Mouse (Mus musculus): ENCODE measurements around the gene Vezf1. TPM values are rescaled to one million over a fixed set of nuclear protein-coding genes. Genes with fewer than 3 reads are reported as not detected.

The Vezf1 gene
- 45.0 and 58.4 TPM in 2 replicates for polyA plus RNA-seq (2012; rRNA removed)

DNA sequence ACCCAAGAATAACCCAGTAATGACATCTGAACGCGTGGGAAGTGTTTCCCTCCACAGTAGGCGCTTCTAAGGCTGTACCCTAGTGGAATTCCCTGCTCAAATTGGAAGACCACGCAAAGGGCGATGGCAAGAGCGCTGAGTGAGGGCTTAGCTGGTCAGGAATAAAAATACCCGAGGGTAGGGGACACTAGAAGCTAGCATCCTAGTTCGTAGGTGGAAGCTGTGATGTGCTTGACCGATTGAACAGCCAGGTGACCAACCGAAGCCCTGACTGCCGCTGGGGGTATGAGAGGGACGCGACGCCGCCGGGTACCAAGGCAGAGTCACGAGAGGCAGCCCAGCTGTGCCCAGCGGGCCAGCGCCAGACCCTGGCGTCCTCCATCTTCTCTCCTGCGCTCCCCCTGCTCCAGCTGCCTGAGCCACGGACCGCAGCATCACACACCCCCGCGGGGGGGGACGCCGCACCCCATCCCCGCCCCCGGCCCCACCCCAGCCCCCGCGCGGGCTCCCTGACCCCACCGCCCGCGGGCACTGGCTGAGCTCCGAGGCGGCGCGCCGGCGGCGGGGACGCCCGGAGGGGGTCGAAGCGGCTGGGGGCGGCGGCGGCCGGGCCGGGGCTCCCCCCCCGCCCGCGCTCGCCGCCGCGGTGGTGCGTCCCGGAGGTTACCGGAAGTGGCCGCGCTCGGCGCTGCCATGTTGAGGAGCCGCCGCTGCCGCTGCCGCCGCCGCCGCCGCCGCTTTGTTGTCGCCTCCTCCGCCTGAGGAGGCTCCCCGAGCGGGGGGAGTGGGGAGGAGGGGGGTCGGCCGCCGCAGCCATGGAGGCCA is at the start of gene Vezf1:
Gene Vezf1 (plus strand): TSS at position 694 of the 825 bp plus-strand sequence.
- TF ChIP-seq CTCF (IDR thresholded peaks at IDR 0.05; ENCODE audit: borderline replicate concordance, extremely low read depth, insufficient read depth, insufficient read length), result no peak
- peak; percentile 62 for TF ChIP-seq POLR2A (IDR thresholded peaks at IDR 0.05; ENCODE audit: borderline replicate concordance, extremely low read depth, insufficient read depth, insufficient read length, poor library complexity, severe bottlenecking)
- DNase-seq (ENCODE audit: low read depth), result peak; percentile 90

DNA sequence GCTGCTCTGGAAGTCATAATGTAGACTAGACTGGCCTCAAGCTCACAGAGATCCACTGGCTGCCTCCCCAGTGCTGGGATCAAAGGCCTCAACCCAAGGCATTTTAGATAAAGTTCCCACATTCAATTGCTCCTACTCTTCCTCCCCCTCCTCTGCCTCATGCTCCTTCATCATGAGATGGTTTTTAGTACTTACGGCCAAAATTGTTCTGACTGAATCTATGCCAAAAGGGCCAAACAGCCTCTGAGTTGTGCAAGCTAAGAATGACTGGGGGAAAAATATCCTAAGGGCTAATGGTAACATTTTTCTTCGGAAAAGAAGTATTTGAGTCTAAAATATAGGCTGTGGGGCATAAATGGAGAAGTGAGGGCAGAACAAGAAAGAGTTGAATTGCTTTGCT is 44.1 kb upstream of the Vezf1 start:
- no peak for TF ChIP-seq POLR2A (IDR thresholded peaks at IDR 0.05; ENCODE audit: borderline replicate concordance, extremely low read depth, insufficient read depth, insufficient read length, poor library complexity, severe bottlenecking)
- no peak for TF ChIP-seq CTCF (IDR thresholded peaks at IDR 0.05; ENCODE audit: borderline replicate concordance, extremely low read depth, insufficient read depth, insufficient read length)
- DNase-seq (ENCODE audit: low read depth), result no peak

DNA sequence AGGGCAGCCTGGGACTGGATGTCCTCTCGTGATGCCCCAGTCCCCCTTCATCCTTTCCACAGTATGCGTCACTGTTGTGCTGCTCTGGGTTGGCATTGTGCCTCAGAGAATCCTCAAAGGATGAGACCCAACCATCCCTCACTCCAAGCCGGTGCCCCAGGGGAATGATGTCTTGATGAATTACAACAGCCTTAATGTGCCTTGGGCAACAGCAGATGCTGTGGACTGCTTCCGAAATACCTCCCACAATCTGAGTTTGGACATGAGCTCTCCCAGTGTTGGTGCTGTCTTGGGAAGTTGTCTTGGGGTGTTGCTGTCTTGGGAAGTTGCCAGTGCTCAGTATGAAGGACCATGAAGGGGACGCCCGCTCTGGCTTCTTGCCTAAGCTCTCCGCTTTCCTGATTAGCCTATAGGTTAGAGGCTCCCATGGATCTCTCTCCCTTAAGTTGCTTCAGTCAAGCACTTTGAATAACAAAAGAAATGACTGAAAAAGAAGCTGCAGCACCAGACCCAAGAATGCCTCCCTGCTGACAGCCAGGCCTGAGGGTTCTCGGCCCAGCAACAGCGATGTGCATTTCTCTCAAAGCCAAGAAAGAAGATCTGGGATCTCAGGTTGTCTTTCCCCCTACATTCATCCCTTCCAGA is 40.6 kb upstream of the Vezf1 start:
- peak; percentile 68 for DNase-seq (ENCODE audit: low read depth)
- TF ChIP-seq CTCF (IDR thresholded peaks at IDR 0.05; ENCODE audit: borderline replicate concordance, extremely low read depth, insufficient read depth, insufficient read length) (no peak), POLR2A (IDR thresholded peaks at IDR 0.05; ENCODE audit: borderline replicate concordance, extremely low read depth, insufficient read depth, insufficient read length, poor library complexity, severe bottlenecking) (no peak)

DNA sequence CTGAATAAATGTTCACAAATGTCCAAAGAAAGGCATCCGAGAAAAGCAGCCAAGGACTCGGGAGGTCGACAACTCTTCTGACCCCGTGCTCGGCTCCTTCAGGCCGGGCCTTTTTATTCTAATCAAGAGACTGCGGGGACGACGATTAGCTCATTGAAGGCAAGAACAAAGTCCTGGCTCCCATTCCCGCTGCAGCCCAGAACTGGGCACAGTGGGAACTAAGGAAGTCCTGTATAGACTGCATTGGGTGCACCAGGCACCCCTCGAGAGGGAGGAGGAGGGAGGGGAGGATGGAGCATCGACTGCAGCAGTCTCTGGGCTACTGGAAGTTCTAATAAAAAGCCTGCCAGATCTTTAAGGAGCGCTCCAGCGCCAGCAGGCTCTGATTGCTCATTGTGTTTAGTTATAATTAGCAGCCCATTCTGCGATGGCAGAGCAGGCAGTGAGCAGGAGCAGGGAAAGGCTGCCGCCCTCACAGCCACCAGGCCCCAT is 39.8 kb upstream of the Vezf1 start:
- peak; percentile 91 for DNase-seq (ENCODE audit: low read depth)
- TF ChIP-seq CTCF (IDR thresholded peaks at IDR 0.05; ENCODE audit: borderline replicate concordance, extremely low read depth, insufficient read depth, insufficient read length), result no peak
- no peak for TF ChIP-seq POLR2A (IDR thresholded peaks at IDR 0.05; ENCODE audit: borderline replicate concordance, extremely low read depth, insufficient read depth, insufficient read length, poor library complexity, severe bottlenecking)

DNA sequence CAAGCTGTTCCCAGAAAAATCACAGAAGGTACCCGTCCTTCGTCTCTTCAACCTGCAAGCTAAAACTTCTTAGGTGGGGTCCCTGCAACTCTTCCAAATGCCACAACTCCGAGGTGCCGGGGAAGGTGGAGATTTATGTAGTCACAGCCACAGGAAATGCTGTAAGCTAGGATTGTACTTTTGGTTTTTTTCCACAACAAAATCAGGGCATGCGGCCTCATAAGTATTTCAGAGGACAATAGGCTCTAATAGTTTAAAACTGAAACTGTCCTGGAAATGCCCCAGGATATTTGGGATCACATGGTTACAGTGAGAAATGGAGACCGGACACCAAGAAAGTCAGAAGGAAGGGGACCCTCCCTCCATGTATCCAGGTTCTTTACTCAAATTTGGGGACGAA is 37.9 kb upstream of the Vezf1 start:
- no peak for DNase-seq (ENCODE audit: low read depth)
- TF ChIP-seq POLR2A (IDR thresholded peaks at IDR 0.05; ENCODE audit: borderline replicate concordance, extremely low read depth, insufficient read depth, insufficient read length, poor library complexity, severe bottlenecking) (no peak), CTCF (IDR thresholded peaks at IDR 0.05; ENCODE audit: borderline replicate concordance, extremely low read depth, insufficient read depth, insufficient read length) (no peak)

DNA sequence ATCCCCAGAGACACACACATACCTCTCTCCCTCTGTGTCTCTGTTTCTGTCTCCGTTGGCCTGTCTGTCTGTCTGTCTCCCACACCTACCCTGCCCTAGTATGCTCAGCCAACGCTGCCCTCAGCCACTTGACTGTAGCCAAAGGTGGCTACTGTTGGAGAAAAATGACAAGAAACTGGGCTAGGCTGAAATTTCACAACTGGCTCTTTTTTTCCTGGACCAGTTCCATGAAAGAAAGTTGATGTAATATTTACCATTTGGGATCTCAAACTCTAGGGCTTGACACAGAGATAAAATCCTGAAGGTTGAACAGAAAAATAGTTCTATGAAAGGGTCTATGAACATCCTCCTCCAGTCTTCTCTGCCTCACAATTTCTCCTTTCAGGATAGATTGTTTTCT is 37.2 kb upstream of the Vezf1 start:
- no peak for DNase-seq (ENCODE audit: low read depth)
- TF ChIP-seq POLR2A (IDR thresholded peaks at IDR 0.05; ENCODE audit: borderline replicate concordance, extremely low read depth, insufficient read depth, insufficient read length, poor library complexity, severe bottlenecking) (no peak), CTCF (IDR thresholded peaks at IDR 0.05; ENCODE audit: borderline replicate concordance, extremely low read depth, insufficient read depth, insufficient read length) (no peak)

DNA sequence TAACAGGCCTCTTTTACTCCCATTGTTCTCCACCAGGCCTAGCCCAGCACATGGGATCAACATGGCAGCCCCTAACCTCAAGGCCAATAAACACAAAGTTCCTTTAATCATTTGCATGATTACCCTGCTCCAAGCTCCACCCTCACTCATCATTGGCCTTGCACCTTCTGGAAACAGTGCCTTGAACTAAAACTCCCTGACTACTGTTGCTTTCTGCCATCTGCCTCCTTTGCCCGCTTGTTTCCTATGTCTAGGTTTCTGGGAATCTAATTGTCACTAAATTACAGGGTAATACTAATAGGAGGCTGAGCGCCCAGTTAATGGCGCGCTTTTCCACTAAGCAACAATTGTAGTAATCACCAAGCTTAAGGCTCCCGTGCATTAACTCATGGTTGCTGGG is 36.3 kb upstream of the Vezf1 start:
- TF ChIP-seq POLR2A (IDR thresholded peaks at IDR 0.05; ENCODE audit: borderline replicate concordance, extremely low read depth, insufficient read depth, insufficient read length, poor library complexity, severe bottlenecking) (no peak), CTCF (IDR thresholded peaks at IDR 0.05; ENCODE audit: borderline replicate concordance, extremely low read depth, insufficient read depth, insufficient read length) (no peak)
- DNase-seq (ENCODE audit: low read depth), result peak; percentile 75

DNA sequence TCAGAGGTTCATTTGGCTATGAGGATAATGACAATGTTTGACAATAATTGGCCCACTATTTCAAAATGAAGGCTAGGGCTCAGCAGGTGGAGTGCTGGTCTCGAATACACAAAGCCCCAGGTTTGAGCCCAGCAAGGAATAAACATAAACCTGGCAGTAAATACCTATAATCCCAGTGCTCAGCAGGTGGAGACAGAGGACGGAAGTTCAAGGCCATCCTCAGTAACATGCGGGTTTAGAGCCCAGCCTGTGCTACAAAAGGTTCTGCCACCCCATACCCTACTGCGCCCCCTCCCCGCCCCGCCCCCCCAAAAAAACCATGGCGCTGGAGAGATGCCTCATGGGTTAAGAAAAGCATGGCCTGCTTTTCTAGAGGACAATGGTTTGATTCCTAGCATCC is 32.1 kb upstream of the Vezf1 start:
- TF ChIP-seq CTCF (IDR thresholded peaks at IDR 0.05; ENCODE audit: borderline replicate concordance, extremely low read depth, insufficient read depth, insufficient read length), result no peak
- no peak for TF ChIP-seq POLR2A (IDR thresholded peaks at IDR 0.05; ENCODE audit: borderline replicate concordance, extremely low read depth, insufficient read depth, insufficient read length, poor library complexity, severe bottlenecking)
- no peak for DNase-seq (ENCODE audit: low read depth)

DNA sequence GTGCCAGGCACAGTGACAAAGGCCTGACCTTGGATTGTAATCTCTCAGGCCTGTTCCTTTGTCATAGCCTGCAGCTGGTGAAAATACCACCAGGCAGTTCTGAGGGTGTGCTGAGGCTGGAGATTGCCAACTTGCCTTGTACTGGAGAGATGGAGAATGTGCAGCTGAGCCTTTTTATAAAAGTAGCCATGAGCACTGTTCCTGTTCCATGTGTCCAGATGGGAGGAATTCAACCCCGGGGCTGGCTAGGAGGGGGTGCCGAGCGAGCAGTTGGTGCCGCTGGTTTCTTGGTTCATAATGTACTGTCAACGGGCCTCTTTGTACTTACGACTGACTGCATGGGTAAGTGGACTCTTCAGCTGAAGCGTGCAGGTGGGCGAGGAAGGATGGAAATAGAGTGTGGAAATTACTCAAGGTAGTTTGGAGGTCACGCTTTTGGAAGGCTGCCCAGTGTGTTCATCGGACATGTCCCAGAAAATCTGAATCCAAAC is 31.3 kb upstream of the Vezf1 start:
- DNase-seq (ENCODE audit: low read depth), result peak; percentile 24
- no peak for TF ChIP-seq POLR2A (IDR thresholded peaks at IDR 0.05; ENCODE audit: borderline replicate concordance, extremely low read depth, insufficient read depth, insufficient read length, poor library complexity, severe bottlenecking)
- no peak for TF ChIP-seq CTCF (IDR thresholded peaks at IDR 0.05; ENCODE audit: borderline replicate concordance, extremely low read depth, insufficient read depth, insufficient read length)

DNA sequence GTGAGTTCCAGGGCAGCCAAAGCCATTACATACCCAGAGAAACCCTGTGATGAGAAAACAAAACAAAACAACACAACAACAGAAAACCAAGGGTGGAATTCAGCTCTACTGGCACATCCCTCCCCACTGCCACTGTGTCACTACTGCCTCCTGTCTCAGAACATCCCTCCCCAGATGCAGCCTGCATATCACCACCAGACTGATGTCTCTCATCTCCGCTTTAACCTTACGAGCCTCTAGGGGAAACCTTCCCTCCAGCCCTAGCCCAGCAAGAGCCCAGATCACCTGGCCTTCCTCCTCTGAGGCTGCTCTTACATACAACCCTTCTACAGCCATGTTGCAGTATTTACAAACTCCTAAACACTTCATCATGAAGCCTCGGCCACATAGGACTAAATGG is 30.7 kb upstream of the Vezf1 start:
- no peak for TF ChIP-seq CTCF (IDR thresholded peaks at IDR 0.05; ENCODE audit: borderline replicate concordance, extremely low read depth, insufficient read depth, insufficient read length)
- no peak for TF ChIP-seq POLR2A (IDR thresholded peaks at IDR 0.05; ENCODE audit: borderline replicate concordance, extremely low read depth, insufficient read depth, insufficient read length, poor library complexity, severe bottlenecking)
- no peak for DNase-seq (ENCODE audit: low read depth)

DNA sequence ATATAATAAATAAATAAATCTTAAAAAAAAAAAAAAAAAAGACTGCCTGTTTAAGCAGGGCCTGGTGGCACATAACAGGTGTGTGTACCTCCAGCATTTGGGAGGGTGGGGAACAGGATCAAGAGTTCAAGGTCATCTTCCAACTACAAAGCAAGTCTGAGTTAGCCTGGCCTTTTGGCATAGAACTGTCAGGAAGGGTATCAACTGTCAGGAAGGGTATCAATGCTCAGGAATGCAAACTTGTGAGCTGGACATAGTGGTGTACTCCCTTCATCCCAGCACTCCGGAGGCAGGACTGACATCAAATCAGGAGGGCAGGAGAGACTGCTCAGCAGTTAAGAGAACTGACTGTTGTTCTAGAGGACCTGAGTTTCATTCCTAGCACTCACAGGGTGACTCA is 29.0 kb upstream of the Vezf1 start:
- TF ChIP-seq POLR2A (IDR thresholded peaks at IDR 0.05; ENCODE audit: borderline replicate concordance, extremely low read depth, insufficient read depth, insufficient read length, poor library complexity, severe bottlenecking) (no peak), CTCF (IDR thresholded peaks at IDR 0.05; ENCODE audit: borderline replicate concordance, extremely low read depth, insufficient read depth, insufficient read length) (no peak)
- DNase-seq (ENCODE audit: low read depth), result no peak
